Mouse (Mus musculus): ENCODE measurements around the gene Ccdc63.

- no peak for TF ChIP-seq CTCF (IDR thresholded peaks at IDR 0.05)
- no peak for TF ChIP-seq POLR2A (IDR thresholded peaks at IDR 0.05; ENCODE audit: insufficient read depth, low read depth, low read length)
- no peak for TF ChIP-seq EP300 (IDR thresholded peaks at IDR 0.05; ENCODE audit: insufficient read depth, low read depth, low read length)
Observed at GRCm38 (mm10) chr5:122136508-122137408, 3.9 kb downstream of the Ccdc63 start.

Measured in heart, adult 2 months (tissue).